Mouse (Mus musculus) MEL (cell line): ENCODE data around the gene Foxs1. TPM values are rescaled to one million over a fixed set of nuclear protein-coding genes. Genes with fewer than 3 reads are reported as not detected.
A peak's percentile ranks its signal among the peaks of the same experiment; 100 is the strongest.

Experiments
- DNase-seq: peaks from one replicate; pipeline ENCODE4 v3.0.0; 2011; ENCODE audit warnings: low read depth, low spot score
- H3K27ac ChIP-seq: 2 replicates; pipeline ENCODE4 v1.5.1; 2012; ENCODE audit warnings: low read depth, mild to moderate bottlenecking, control low read depth, low read length, moderate library complexity; ENCODE audit not compliant: control insufficient read depth
- H3K27me3 ChIP-seq, 2 experiments: fragments of 150-350 bp in 1 of 2; sonication (generic) in 1 of 2; 2 replicates each; pipeline ENCODE4 v1.6.1; 2012; ENCODE audit warnings: low read length in 2 of 2, mild to moderate bottlenecking in 2 of 2, improper control_type of control experiment in 1 of 2, moderate library complexity in 1 of 2; ENCODE audit not compliant: insufficient read depth in 2 of 2, control insufficient read depth in 1 of 2
- H3K36me3 ChIP-seq, 2 experiments: 2 replicates each; pipeline ENCODE4 v1.6.1; 2012 to 2014; ENCODE audit warnings: low read length in 2 of 2, improper control_type of control experiment in 1 of 2, inconsistent platforms in 1 of 2, mild to moderate bottlenecking in 1 of 2; ENCODE audit not compliant: insufficient read depth in 2 of 2, control insufficient read depth in 1 of 2
- H3K4me1 ChIP-seq, 2 experiments: fragments of 150-350 bp in 1 of 2; sonication (generic) in 1 of 2; 2 replicates each; pipeline ENCODE4 v1.6.1; 2012; ENCODE audit warnings: low read length in 2 of 2, improper control_type of control experiment in 1 of 2, mild to moderate bottlenecking in 1 of 2; ENCODE audit not compliant: insufficient read depth in 2 of 2, control insufficient read depth in 1 of 2
- H3K4me3 ChIP-seq, 2 experiments: fragments of 150-350 bp in 1 of 2; sonication (generic) in 1 of 2; 2 replicates each; pipeline ENCODE4 v1.5.1; 2012; ENCODE audit warnings: low read depth in 2 of 2, low read length in 2 of 2, mild to moderate bottlenecking in 2 of 2, moderate library complexity in 2 of 2, control low read depth in 1 of 2, improper control_type of control experiment in 1 of 2; ENCODE audit not compliant: control insufficient read depth in 1 of 2, insufficient read depth in 1 of 2
- H3K79me2 ChIP-seq: 2 replicates; pipeline ENCODE4 v1.6.1; 2012; ENCODE audit warnings: mild to moderate bottlenecking, low read length, moderate library complexity; ENCODE audit not compliant: control insufficient read depth, poor library complexity, insufficient read depth
- H3K9ac ChIP-seq: 2 replicates; pipeline ENCODE4 v1.6.1; 2012; ENCODE audit warnings: low read depth, mild to moderate bottlenecking, control low read depth, low read length, moderate library complexity; ENCODE audit not compliant: control insufficient read depth, poor library complexity, severe bottlenecking
- H3K9me3 ChIP-seq: fragments of 150-350 bp; sonication (generic); replicated peaks from 2 replicates; pipeline ENCODE4 v1.6.1; 2012; ENCODE audit warnings: mild to moderate bottlenecking, low read length, improper control_type of control experiment, moderate library complexity; ENCODE audit not compliant: insufficient read depth
- BHLHE40 ChIP-seq: IDR thresholded peaks from 2 replicates; pipeline ENCODE4 v1.6.1; 2012; ENCODE audit warnings: low read depth, mild to moderate bottlenecking, inconsistent platforms, low read length, improper control_type of control experiment, borderline replicate concordance
- CHD2 ChIP-seq: IDR thresholded peaks from 2 replicates; pipeline ENCODE4 v1.6.1; 2011; ENCODE audit warnings: low read length, improper control_type of control experiment
- CTCF ChIP-seq, 3 experiments: IDR thresholded peaks in 2 of 3; conservative IDR thresholded peaks in 1 of 3; 2 replicates each; pipeline ENCODE4 v1.5.1; 2011 to 2012; ENCODE audit warnings: low read length in 3 of 3, low read depth in 2 of 3, mild to moderate bottlenecking in 2 of 3, improper control_type of control experiment in 1 of 3, inconsistent platforms in 1 of 3, mixed read lengths in 1 of 3, moderate library complexity in 1 of 3; ENCODE audit not compliant: control insufficient read depth in 1 of 3, insufficient read depth in 1 of 3, poor library complexity in 1 of 3, severe bottlenecking in 1 of 3
- E2F4 ChIP-seq: IDR thresholded peaks from 2 replicates; pipeline ENCODE4 v1.6.1; 2011; ENCODE audit warnings: low read depth, low read length, improper control_type of control experiment, borderline replicate concordance
- EP300 ChIP-seq, 2 experiments: IDR thresholded peaks; 2 replicates each; pipeline ENCODE4 v1.6.1; 2011; ENCODE audit warnings: improper control_type of control experiment in 2 of 2, low read length in 2 of 2, low read depth in 1 of 2, mild to moderate bottlenecking in 1 of 2
- ETS1 ChIP-seq: IDR thresholded peaks from 2 replicates; pipeline ENCODE4 v1.6.1; 2012; ENCODE audit warnings: low read depth, mild to moderate bottlenecking, inconsistent platforms, low read length, improper control_type of control experiment, moderate library complexity
- GABPA ChIP-seq: IDR thresholded peaks from 2 replicates; pipeline ENCODE4 v1.6.1; 2012; ENCODE audit warnings: low read depth, mild to moderate bottlenecking, inconsistent platforms, low read length, improper control_type of control experiment, moderate library complexity
- GATA1 ChIP-seq: IDR thresholded peaks from 2 replicates; pipeline ENCODE4 v1.6.1; 2011; ENCODE audit warnings: low read depth, low read length, improper control_type of control experiment
- HCFC1 ChIP-seq: IDR thresholded peaks from 2 replicates; pipeline ENCODE4 v1.6.1; 2012; ENCODE audit warnings: low read depth, mild to moderate bottlenecking, inconsistent platforms, low read length, improper control_type of control experiment, moderate library complexity
- MAFK ChIP-seq: IDR thresholded peaks from 2 replicates; pipeline ENCODE4 v1.6.1; 2011; ENCODE audit warnings: low read depth, mild to moderate bottlenecking, low read length, improper control_type of control experiment, borderline replicate concordance
- MAX ChIP-seq: IDR thresholded peaks from 2 replicates; pipeline ENCODE4 v1.6.1; 2011; ENCODE audit warnings: low read length, improper control_type of control experiment
- MEF2A ChIP-seq: IDR thresholded peaks from 2 replicates; pipeline ENCODE4 v1.6.1; 2014; ENCODE audit warnings: low read depth, mild to moderate bottlenecking, inconsistent platforms, low read length, improper control_type of control experiment; ENCODE audit not compliant: poor library complexity, insufficient replicate concordance, severe bottlenecking; ENCODE audit errors: extremely low read depth
- MXI1 ChIP-seq: IDR thresholded peaks from 2 replicates; pipeline ENCODE4 v1.6.1; 2011; ENCODE audit warnings: mild to moderate bottlenecking, low read depth, low read length, improper control_type of control experiment
- MYB ChIP-seq: IDR thresholded peaks from 2 replicates; pipeline ENCODE4 v1.6.1; 2011; ENCODE audit warnings: mild to moderate bottlenecking, low read depth, low read length, improper control_type of control experiment
- MYC ChIP-seq: IDR thresholded peaks from 2 replicates; pipeline ENCODE4 v1.6.1; 2011; ENCODE audit warnings: low read depth, mild to moderate bottlenecking, low read length, improper control_type of control experiment, moderate library complexity
- NELFE ChIP-seq: IDR thresholded peaks from 2 replicates; pipeline ENCODE4 v1.6.1; 2011; ENCODE audit warnings: low read depth, low read length, improper control_type of control experiment
- NRF1 ChIP-seq: IDR thresholded peaks from 2 replicates; pipeline ENCODE4 v1.6.1; 2014; ENCODE audit warnings: low read depth, mild to moderate bottlenecking, inconsistent platforms, low read length, improper control_type of control experiment, moderate library complexity; ENCODE audit not compliant: poor library complexity, insufficient read depth, severe bottlenecking
- POLR2A ChIP-seq, 2 experiments: IDR thresholded peaks; 2 replicates each; pipeline ENCODE4 v1.6.1; 2011 to 2012; ENCODE audit warnings: low read length in 2 of 2, mild to moderate bottlenecking in 2 of 2, control low read depth in 1 of 2, improper control_type of control experiment in 1 of 2, low read depth in 1 of 2, moderate library complexity in 1 of 2; ENCODE audit not compliant: control insufficient read depth in 1 of 2, insufficient read depth in 1 of 2, poor library complexity in 1 of 2
- RAD21 ChIP-seq: IDR thresholded peaks from 2 replicates; pipeline ENCODE4 v1.6.1; 2011; ENCODE audit warnings: mild to moderate bottlenecking, low read depth, low read length, improper control_type of control experiment
- RCOR1 ChIP-seq: IDR thresholded peaks from 2 replicates; pipeline ENCODE4 v1.6.1; 2012; ENCODE audit warnings: low read depth, mild to moderate bottlenecking, inconsistent platforms, low read length, improper control_type of control experiment
- SIN3A ChIP-seq: IDR thresholded peaks from 2 replicates; pipeline ENCODE4 v1.6.1; 2012; ENCODE audit warnings: low read length, improper control_type of control experiment, inconsistent platforms
- SMC3 ChIP-seq: IDR thresholded peaks from 2 replicates; pipeline ENCODE4 v1.6.1; 2011; ENCODE audit warnings: low read depth, low read length, improper control_type of control experiment
- TAL1 ChIP-seq: IDR thresholded peaks from 2 replicates; pipeline ENCODE4 v1.6.1; 2012; ENCODE audit warnings: mild to moderate bottlenecking, inconsistent platforms, low read length, moderate library complexity, mixed read lengths
- UBTF ChIP-seq: IDR thresholded peaks from 2 replicates; pipeline ENCODE4 v1.6.1; 2012; ENCODE audit warnings: low read depth, mild to moderate bottlenecking, inconsistent platforms, low read length, improper control_type of control experiment, moderate library complexity, borderline replicate concordance; ENCODE audit not compliant: insufficient read depth
- USF1 ChIP-seq: IDR thresholded peaks from 2 replicates; pipeline ENCODE4 v1.6.1; 2014; ENCODE audit warnings: low read depth, mild to moderate bottlenecking, inconsistent platforms, low read length, improper control_type of control experiment, moderate library complexity
- USF2 ChIP-seq, 2 experiments: IDR thresholded peaks; 2 replicates each; pipeline ENCODE4 v1.6.1; 2011 to 2012; ENCODE audit warnings: improper control_type of control experiment in 2 of 2, low read length in 2 of 2, borderline replicate concordance in 1 of 2, inconsistent platforms in 1 of 2, low read depth in 1 of 2, mild to moderate bottlenecking in 1 of 2; ENCODE audit not compliant: insufficient read depth in 1 of 2
- ZC3H11A ChIP-seq: IDR thresholded peaks from 2 replicates; pipeline ENCODE4 v1.6.1; 2012; ENCODE audit warnings: low read depth, mild to moderate bottlenecking, inconsistent platforms, low read length, improper control_type of control experiment
- ZKSCAN1 ChIP-seq: IDR thresholded peaks from 2 replicates; pipeline ENCODE4 v1.6.1; 2012; ENCODE audit warnings: low read depth, mild to moderate bottlenecking, inconsistent platforms, low read length, improper control_type of control experiment, moderate library complexity
- ZNF384 ChIP-seq: IDR thresholded peaks from 2 replicates; pipeline ENCODE4 v1.6.1; 2012; ENCODE audit warnings: low read depth, mild to moderate bottlenecking, inconsistent platforms, low read length, improper control_type of control experiment
- polyA plus RNA-seq, 2 experiments: library from polyadenylated mRNA; stranded (reverse) in 1 of 2; unstranded in 1 of 2; fragments of >175 nt in 1 of 2; fragments of >200 nt in 1 of 2; gene quantifications; 2 replicates each; pipeline versions ENCODE4 v1.2.1 to v1.2.4; 2012; ENCODE audit warnings: low replicate concordance in 2 of 2, low read depth in 1 of 2; ENCODE audit not compliant: insufficient read length in 2 of 2, insufficient read depth in 1 of 2, missing spikeins in 1 of 2
- total RNA-seq: library from RNA; depleted of rRNA; stranded (reverse); fragments of 300-350 nt; gene quantifications from 2 replicates; pipeline ENCODE4 v1.2.3, GENCODE M21; 2012

The Foxs1 gene
- total and polyA plus RNA-seq, 3 experiments = not detected

- Histone ChIP-seq H3K79me2 (no peaks in the 10 kb centered on the region), H3K36me3 (no peaks in the 10 kb centered on the region; a peak in 1 of 4 replicates), H3K27me3 (peaks cover 0 to under 1% of the 10 kb centered on the region in 2 experiments; a peak in 3 of 4 replicates), H3K9ac (no peak overlapping the region), H3K4me1 (peaks cover 0 to 9% of the 10 kb centered on the region in 2 experiments; a peak in 3 of 4 replicates), H3K27ac (no peak overlapping the region), H3K9me3 (no peaks in the 10 kb centered on the region), H3K4me3 (no peak overlapping the region)
- DNase-seq = no peak
- no peak for TF ChIP-seq MEF2A
- no peak for TF ChIP-seq BHLHE40
- no peak for TF ChIP-seq NRF1
- no peak for TF ChIP-seq RCOR1
- TF ChIP-seq ZKSCAN1 = no peak
- no peak for TF ChIP-seq RAD21
- no peak for TF ChIP-seq ZNF384
- no peak for TF ChIP-seq GABPA
- no peak for TF ChIP-seq MYB
- TF ChIP-seq SMC3 = no peak
- no peak for TF ChIP-seq E2F4
Observed at GRCm38 (mm10) chr2:152915453-152915852, 17.6 kb downstream of the Foxs1 start.

- peak; percentile 88 for DNase-seq
- Histone ChIP-seq H3K4me1 (peaks cover 0 to 9% of the 10 kb centered on the region in 2 experiments; a peak in 3 of 4 replicates), H3K79me2 (no peaks in the 10 kb centered on the region), H3K27me3 (peaks cover 0 to 1% of the 10 kb centered on the region in 2 experiments; a peak in 3 of 4 replicates), H3K27ac (no peak overlapping the region), H3K9ac (no peak overlapping the region), H3K36me3 (no peaks in the 10 kb centered on the region; a peak in 1 of 4 replicates), H3K9me3 (no peaks in the 10 kb centered on the region), H3K4me3 (no peak overlapping the region)
- TF ChIP-seq SIN3A (no peak), RAD21 (peak; percentile 96), MYB (no peak), TAL1 (no peak), ZC3H11A (peak; percentile 82), HCFC1 (no peak), MAX (no peak), GABPA (no peak), CHD2 (no peak), ETS1 (peak; percentile 9; the same call in 1 of the 2 replicates), MAFK (peak; percentile 57), CTCF (IDR thresholded peaks at IDR 0.05 in 2 of 3, conservative IDR thresholded peaks at IDR 0.05 in 1 of 3; ENCODE audit: control insufficient read depth in 1 of 3, insufficient read depth in 1 of 3, low read depth in 2 of 3, low read length in 3 of 3, poor library complexity in 1 of 3, severe bottlenecking in 1 of 3) (peak in 2 of 3 experiments; percentile 73 to 99), POLR2A (IDR thresholded peaks at IDR 0.05; ENCODE audit: control insufficient read depth in 1 of 2, insufficient read depth in 1 of 2, low read depth in 1 of 2, low read length in 2 of 2, poor library complexity in 1 of 2) (no peak), USF1 (peak; percentile 56; the same call in 1 of the 2 replicates), UBTF (no peak), SMC3 (peak; percentile 86), GATA1 (peak; percentile 28; the same call in 1 of the 2 replicates), NELFE (no peak), EP300 (IDR thresholded peaks at IDR 0.05; ENCODE audit: low read depth in 1 of 2, low read length in 2 of 2) (peak in 1 of 2 experiments; percentile 54; a peak in 2 of 4 replicates), MYC (no peak), USF2 (IDR thresholded peaks at IDR 0.05; ENCODE audit: borderline replicate concordance in 1 of 2, insufficient read depth in 1 of 2, low read depth in 1 of 2, low read length in 2 of 2) (no peak), BHLHE40 (0 out of 2 replicates have a peak, but pooled peaks have one; percentile 29), MXI1 (peak; percentile 38; the same call in 1 of the 2 replicates)
Observed at GRCm38 (mm10) chr2:152914310-152915120, 18.5 kb downstream of the Foxs1 start.
